Mouse (Mus musculus): ENCODE results near the gene Plod3. TPM values are rescaled to one million over a fixed set of nuclear protein-coding genes. Genes with fewer than 3 reads are reported as not detected.

Gene Plod3
- polyA plus RNA-seq, 1 experiment: 44.0 TPM

- Histone ChIP-seq H3K4me1 (ENCODE audit: control insufficient read depth, insufficient read depth, low read length) (peaks cover 52% of the 10 kb centered on the region), H3K36me3 (ENCODE audit: control insufficient read depth, insufficient read depth, low read length) (no peaks in the 10 kb centered on the region; the same call in 1 of the 2 replicates), H3K27me3 (replicated peaks; ENCODE audit: control insufficient read depth, insufficient read depth, low read length) (no peaks in the 10 kb centered on the region), H3K4me3 (ENCODE audit: insufficient read depth, low read depth, low read length) (peak overlapping the region; percentile 66; the same call in 1 of the 2 replicates), H3K27ac (ENCODE audit: insufficient read depth, low read depth, low read length) (peak overlapping the region; percentile 18)
- no peak for DNase-seq
- no peak for TF ChIP-seq CTCF (conservative IDR thresholded peaks at IDR 0.05; ENCODE audit: insufficient read depth, insufficient read length, low read depth, low read length)
- TF ChIP-seq POLR2A (IDR thresholded peaks at IDR 0.05; ENCODE audit: low read depth, low read length): no peak
- 52% methylated on average over 8 of the region's 8 CpGs for WGBS
These were observed 23.8 kb upstream of the Plod3 start for GRCm38 (mm10) chr5:136962966-136963540.

- peak; percentile 16 for DNase-seq
- WGBS: 67% methylated on average over 9 of the region's 9 CpGs
- Histone ChIP-seq H3K27me3 (replicated peaks; ENCODE audit: control insufficient read depth, insufficient read depth, low read length) (no peaks in the 10 kb centered on the region), H3K4me3 (ENCODE audit: insufficient read depth, low read depth, low read length) (no peak overlapping the region), H3K4me1 (ENCODE audit: control insufficient read depth, insufficient read depth, low read length) (peaks cover 43% of the 10 kb centered on the region), H3K27ac (ENCODE audit: insufficient read depth, low read depth, low read length) (peak overlapping the region; percentile 79), H3K36me3 (ENCODE audit: control insufficient read depth, insufficient read depth, low read length) (no peaks in the 10 kb centered on the region; the same call in 1 of the 2 replicates)
- TF ChIP-seq POLR2A (IDR thresholded peaks at IDR 0.05; ENCODE audit: low read depth, low read length) (no peak), CTCF (conservative IDR thresholded peaks at IDR 0.05; ENCODE audit: insufficient read depth, insufficient read length, low read depth, low read length) (no peak)
These were observed 21.6 kb upstream of the Plod3 start for GRCm38 (mm10) chr5:136965210-136965609.

DNA sequence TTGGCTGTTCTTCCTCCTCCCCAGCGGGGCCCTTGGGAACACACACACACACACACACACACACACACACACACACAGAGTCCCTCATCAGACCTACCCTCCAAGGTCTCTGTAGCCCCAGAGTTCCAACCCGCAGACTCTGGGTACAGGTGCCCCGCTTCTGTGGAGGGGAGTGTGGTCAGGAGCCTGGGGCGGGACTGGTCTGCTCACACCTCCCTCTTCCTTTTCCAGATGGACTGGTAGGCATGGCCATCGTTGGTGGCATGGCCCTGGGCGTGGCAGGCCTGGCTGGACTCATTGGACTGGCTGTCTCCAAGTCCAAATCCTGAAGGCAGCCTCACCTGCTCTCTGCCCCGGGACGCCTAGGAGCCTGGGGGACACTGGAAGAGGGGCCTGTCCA is 21.1 kb upstream of the Plod3 start:
- WGBS: 46% methylated on average over 8 of the region's 8 CpGs
- DNase-seq: peak; percentile 69
- H3K36me3 ChIP-seq (ENCODE audit: control insufficient read depth, insufficient read depth, low read length): no peaks in the 10 kb centered on the region; the same call in 1 of the 2 replicates

DNA sequence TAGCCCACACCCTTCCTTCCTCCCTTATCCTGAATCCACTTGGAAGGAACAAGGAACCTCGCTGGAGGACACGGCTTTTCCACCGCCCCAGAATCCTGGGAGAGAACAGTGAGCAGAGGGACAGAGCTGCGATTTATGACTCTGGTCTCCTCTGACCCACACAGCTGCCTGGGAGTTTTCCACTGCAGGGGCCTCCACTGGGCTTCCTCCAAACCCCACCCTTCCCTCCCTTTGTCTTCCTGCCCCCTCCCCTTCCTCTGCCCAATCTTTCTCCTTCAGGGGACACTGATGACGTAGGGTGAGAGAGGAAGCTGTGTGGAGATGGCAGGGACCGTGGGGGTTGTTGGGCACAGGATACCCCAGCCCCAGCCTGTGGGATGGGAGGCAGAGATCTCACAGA is 20.5 kb upstream of the Plod3 start, which contains the start of gene Cldn15:
Gene Cldn15, plus strand, starts transcription at position 286 of the 400 bp plus-strand sequence.
- peak within 1 kb of the TSS; percentile 25; the same call in 1 of the 2 replicates for H3K4me3 ChIP-seq (ENCODE audit: insufficient read depth, low read depth, low read length)
- WGBS: 24% methylated on average over 6 of the region's 6 CpGs
- H3K27me3 ChIP-seq (replicated peaks; ENCODE audit: control insufficient read depth, insufficient read depth, low read length): no peaks in the 10 kb centered on the region
- H3K36me3 ChIP-seq (ENCODE audit: control insufficient read depth, insufficient read depth, low read length): no peaks in the 10 kb centered on the region; the same call in 1 of the 2 replicates
- peak within 1 kb of the TSS; percentile 89 for H3K27ac ChIP-seq (ENCODE audit: insufficient read depth, low read depth, low read length)
- TF ChIP-seq CTCF (conservative IDR thresholded peaks at IDR 0.05; ENCODE audit: insufficient read depth, insufficient read length, low read depth, low read length) (no peak), POLR2A (IDR thresholded peaks at IDR 0.05; ENCODE audit: low read depth, low read length) (peak; percentile 13)
- DNase-seq: peak; percentile 91
- peaks cover 35% of the 10 kb centered on the region for H3K4me1 ChIP-seq (ENCODE audit: control insufficient read depth, insufficient read depth, low read length)

More for the DNA sequence above, 21.1 kb upstream of the Plod3 start:
- peak overlapping the region; percentile 79 for H3K27ac ChIP-seq (ENCODE audit: insufficient read depth, low read depth, low read length)
- peaks cover 41% of the 10 kb centered on the region for H3K4me1 ChIP-seq (ENCODE audit: control insufficient read depth, insufficient read depth, low read length)
- H3K27me3 ChIP-seq (replicated peaks; ENCODE audit: control insufficient read depth, insufficient read depth, low read length): no peaks in the 10 kb centered on the region
- no peak overlapping the region for H3K4me3 ChIP-seq (ENCODE audit: insufficient read depth, low read depth, low read length)
- no peak for TF ChIP-seq CTCF (conservative IDR thresholded peaks at IDR 0.05; ENCODE audit: insufficient read depth, insufficient read length, low read depth, low read length)
- no peak for TF ChIP-seq POLR2A (IDR thresholded peaks at IDR 0.05; ENCODE audit: low read depth, low read length)

DNA sequence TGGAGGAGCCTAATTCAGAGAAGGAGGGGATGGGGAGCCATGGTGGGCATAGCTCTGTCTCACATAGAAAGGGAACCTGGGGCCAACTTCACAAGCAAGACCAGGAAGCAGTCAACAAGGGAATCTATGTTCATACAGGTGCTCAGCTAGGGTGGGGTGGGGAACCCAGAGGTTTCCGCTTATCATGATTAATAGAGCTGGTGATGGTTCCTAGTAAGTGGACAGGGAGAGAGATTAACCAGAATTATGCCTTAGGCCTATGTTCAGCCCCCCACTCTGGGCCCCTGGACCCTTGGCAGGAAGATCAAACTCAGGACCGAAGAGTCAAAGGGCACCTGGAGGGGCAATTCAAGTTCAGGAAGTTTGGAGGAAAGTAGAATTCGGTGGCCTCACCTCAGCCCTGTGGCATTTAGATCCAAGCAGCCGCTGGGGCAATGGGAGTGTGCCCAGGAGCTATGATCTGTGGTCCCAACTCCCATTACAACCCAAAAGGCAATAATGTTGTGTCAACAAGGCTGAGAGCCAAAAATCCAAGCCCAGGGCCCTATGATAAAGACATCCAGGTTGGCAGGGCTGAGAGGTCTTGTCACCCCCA is 19.9 kb upstream of the Plod3 start:
- H3K27ac ChIP-seq (ENCODE audit: insufficient read depth, low read depth, low read length): peak overlapping the region; percentile 89
- 44% methylated on average over 4 of the region's 4 CpGs for WGBS
- TF ChIP-seq CTCF (conservative IDR thresholded peaks at IDR 0.05; ENCODE audit: insufficient read depth, insufficient read length, low read depth, low read length) (no peak), POLR2A (IDR thresholded peaks at IDR 0.05; ENCODE audit: low read depth, low read length) (no peak)
- H3K4me1 ChIP-seq (ENCODE audit: control insufficient read depth, insufficient read depth, low read length): peaks cover 32% of the 10 kb centered on the region
- DNase-seq: peak; percentile 56
- H3K27me3 ChIP-seq (replicated peaks; ENCODE audit: control insufficient read depth, insufficient read depth, low read length): no peaks in the 10 kb centered on the region
- H3K36me3 ChIP-seq (ENCODE audit: control insufficient read depth, insufficient read depth, low read length): no peaks in the 10 kb centered on the region; the same call in 1 of the 2 replicates
- H3K4me3 ChIP-seq (ENCODE audit: insufficient read depth, low read depth, low read length): peak overlapping the region; percentile 25; the same call in 1 of the 2 replicates

DNA sequence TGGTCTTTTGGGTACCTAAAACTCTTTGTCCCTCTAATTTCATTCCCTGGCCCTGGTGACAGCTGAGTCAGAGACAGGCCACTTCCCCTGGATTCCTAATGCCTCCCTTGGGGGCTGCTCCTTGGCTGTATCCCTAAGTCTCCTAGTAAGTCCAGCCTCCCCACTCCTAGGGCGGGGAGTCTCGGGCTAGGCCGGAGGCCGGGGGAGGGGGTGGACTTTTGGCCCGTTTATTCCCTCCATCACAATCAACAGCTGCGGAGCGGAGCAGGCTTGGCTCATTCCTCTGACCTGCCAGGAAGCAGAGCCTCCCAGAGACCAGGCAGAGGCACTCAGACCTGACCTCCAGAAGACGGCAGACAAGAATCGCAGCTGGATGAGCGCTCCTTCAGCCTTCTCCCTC is 19.2 kb upstream of the Plod3 start:
- peaks cover 32% of the 10 kb centered on the region for H3K4me1 ChIP-seq (ENCODE audit: control insufficient read depth, insufficient read depth, low read length)
- H3K27me3 ChIP-seq (replicated peaks; ENCODE audit: control insufficient read depth, insufficient read depth, low read length): no peaks in the 10 kb centered on the region
- H3K27ac ChIP-seq (ENCODE audit: insufficient read depth, low read depth, low read length): peak overlapping the region; percentile 89
- 17% methylated on average over 10 of the region's 10 CpGs for WGBS
- no peaks in the 10 kb centered on the region; the same call in 1 of the 2 replicates for H3K36me3 ChIP-seq (ENCODE audit: control insufficient read depth, insufficient read depth, low read length)
- H3K4me3 ChIP-seq (ENCODE audit: insufficient read depth, low read depth, low read length): peak overlapping the region; percentile 58
- no peak for TF ChIP-seq CTCF (conservative IDR thresholded peaks at IDR 0.05; ENCODE audit: insufficient read depth, insufficient read length, low read depth, low read length)
- TF ChIP-seq POLR2A (IDR thresholded peaks at IDR 0.05; ENCODE audit: low read depth, low read length): peak; percentile 32
- peak; percentile 94 for DNase-seq

DNA sequence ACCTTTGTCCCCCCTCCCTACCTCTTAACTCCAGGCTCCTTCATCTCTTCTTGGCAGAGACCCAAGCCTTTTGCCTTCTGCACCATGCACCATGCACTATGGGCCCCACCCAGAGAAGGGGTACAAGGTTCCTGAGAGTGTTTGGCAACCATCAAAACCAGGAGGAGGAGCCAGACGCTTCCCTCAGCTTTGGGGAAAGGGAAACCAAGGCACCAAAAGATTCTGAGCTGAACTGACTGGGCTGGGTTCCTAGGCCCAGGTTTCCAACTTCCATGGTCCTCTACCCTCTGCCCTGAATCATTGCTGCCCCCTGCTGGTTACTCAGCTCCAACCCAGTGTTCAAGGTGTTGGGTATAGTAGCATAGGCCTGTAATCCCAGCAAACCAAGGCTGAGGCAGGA is 16.1 kb upstream of the Plod3 start:
- H3K4me3 ChIP-seq (ENCODE audit: insufficient read depth, low read depth, low read length): no peak overlapping the region
- H3K4me1 ChIP-seq (ENCODE audit: control insufficient read depth, insufficient read depth, low read length): peaks cover 17% of the 10 kb centered on the region
- no peak overlapping the region for H3K27ac ChIP-seq (ENCODE audit: insufficient read depth, low read depth, low read length)
- H3K36me3 ChIP-seq (ENCODE audit: control insufficient read depth, insufficient read depth, low read length): no peaks in the 10 kb centered on the region; the same call in 1 of the 2 replicates
- TF ChIP-seq POLR2A (IDR thresholded peaks at IDR 0.05; ENCODE audit: low read depth, low read length) (no peak), CTCF (conservative IDR thresholded peaks at IDR 0.05; ENCODE audit: insufficient read depth, insufficient read length, low read depth, low read length) (peak; percentile 95)
- no peaks in the 10 kb centered on the region for H3K27me3 ChIP-seq (replicated peaks; ENCODE audit: control insufficient read depth, insufficient read depth, low read length)
- peak; percentile 86 for DNase-seq
- 48% methylated on average over 1 of the region's 1 CpGs for WGBS

Measured in kidney, adult 2 months (tissue).